Mouse (Mus musculus) forebrain, embryonic 13.5 days (tissue): ENCODE results near the gene Ppm1f. TPM values are rescaled to one million over a fixed set of nuclear protein-coding genes. Genes with fewer than 3 reads are reported as not detected.

Experiments
- polyA plus RNA-seq: library from polyadenylated mRNA; unstranded; fragments of >200 nt; fragmentation: Nextera tagmentation; extraction: Ambion mirVana; gene quantifications from 2 replicates; pipeline ENCODE4 v1.2.1, GENCODE M21; 2015

Ppm1f gene
- polyA plus RNA-seq, 1 experiment from 2014 or later, result 22.8 TPM

Other genes starting within 250 kb of the Ppm1f start
- not detected in 2 replicates for gene Olfr19, start 220.1 kb upstream of the Ppm1f start, polyA plus RNA-seq
- 5.6 and 9.8 TPM in 2 replicates for gene Spag6l, start 67.0 kb upstream of the Ppm1f start, polyA plus RNA-seq
- 0.19 TPM in 1 of 2 replicates, not detected in the other for gene Igll1, start 32.5 kb upstream of the Ppm1f start, polyA plus RNA-seq
- 62.7 and 65.2 TPM in 2 replicates for gene Top3b, start 25.7 kb upstream of the Ppm1f start, polyA plus RNA-seq
- 2.5 and 3.5 TPM in 2 replicates for gene Vpreb1, start 25.6 kb upstream of the Ppm1f start, polyA plus RNA-seq
- gene Mapk1, start 86.9 kb downstream of the Ppm1f start, polyA plus RNA-seq, result 172 and 177 TPM in 2 replicates
- 145 and 151 TPM in 2 replicates for gene Ypel1, start 173.2 kb downstream of the Ppm1f start, polyA plus RNA-seq
- 153 and 165 TPM in 2 replicates for gene Ppil2, start 214.8 kb downstream of the Ppm1f start, polyA plus RNA-seq
- gene 2610318N02Rik, start 228.7 kb downstream of the Ppm1f start, polyA plus RNA-seq, result 64.8 and 67.9 TPM in 2 replicates
- 54.6 and 57.5 TPM in 2 replicates for gene Sdf2l1, start 235.9 kb downstream of the Ppm1f start, polyA plus RNA-seq
- 11.1 and 12.8 TPM in 2 replicates for gene Ydjc, start 248.2 kb downstream of the Ppm1f start, polyA plus RNA-seq